Mouse (Mus musculus) heart, adult 2 months (tissue): Measurements from ENCODE around the gene Pomp. TPM values are rescaled to one million over a fixed set of nuclear protein-coding genes. Genes with fewer than 3 reads are reported as not detected.
A peak's percentile ranks its signal among the peaks of the same experiment; 100 is the strongest.

Experiments used
- DNase-seq, 2 experiments: peaks; one replicate each; pipeline ENCODE4 v3.0.0; 2021
- H3K27ac ChIP-seq: fragments of 200-600 bp; 2 replicates; pipeline ENCODE4 v1.8.1; 2022
- H3K27me3 ChIP-seq: fragments of 200-500 bp; 2 replicates; pipeline ENCODE4 v1.6.1; 2012; ENCODE audit warnings: mild to moderate bottlenecking, low read length, inconsistent platforms, mixed read lengths; ENCODE audit not compliant: control insufficient read depth, insufficient read depth
- H3K36me3 ChIP-seq: fragments of 200-500 bp; 2 replicates; pipeline ENCODE4 v1.6.1; 2012; ENCODE audit warnings: low read length, inconsistent platforms; ENCODE audit not compliant: control insufficient read depth, insufficient read depth
- H3K4me1 ChIP-seq: fragments of 200-500 bp; 2 replicates; pipeline ENCODE4 v1.6.1; 2011; ENCODE audit warnings: low read length; ENCODE audit not compliant: control insufficient read depth, insufficient read depth
- H3K4me3 ChIP-seq: fragments of 200-600 bp; 2 replicates; pipeline ENCODE4 v1.8.1; 2022
- H3K79me2 ChIP-seq: fragments of 200-500 bp; replicated peaks from 2 replicates; pipeline ENCODE4 v1.6.1; 2012; ENCODE audit warnings: mild to moderate bottlenecking, inconsistent platforms, low read length, moderate library complexity, mixed read lengths; ENCODE audit not compliant: control insufficient read depth, insufficient read depth
- H3K9ac ChIP-seq: fragments of 200-500 bp; 2 replicates; pipeline ENCODE4 v1.6.1; 2012; ENCODE audit warnings: low read depth, mild to moderate bottlenecking, control low read depth, inconsistent platforms, low read length, mixed read lengths
- CTCF ChIP-seq: fragments of 200-600 bp; IDR thresholded peaks from 2 replicates; pipeline ENCODE4 v1.8.1; 2022; ENCODE audit warnings: antibody characterized with exemption, mild to moderate bottlenecking, moderate library complexity
- EP300 ChIP-seq: fragments of 200-500 bp; IDR thresholded peaks from 2 replicates; pipeline ENCODE4 v1.6.1; 2011; ENCODE audit warnings: low read depth, low read length, control low read depth; ENCODE audit not compliant: insufficient read depth
- POLR2A ChIP-seq: fragments of 200-500 bp; IDR thresholded peaks from 2 replicates; pipeline ENCODE4 v1.6.1; 2011; ENCODE audit warnings: mild to moderate bottlenecking, low read depth, low read length, control low read depth; ENCODE audit not compliant: insufficient read depth
- WGBS: fragments of 180-500 bp; shearing (Covaris S2); methylation state at CpG from one replicate; pipeline ENCODE4 v1.1.7; 2018; 5-methylcytosine and 5-hydroxymethylcytosine counted together
- intact Hi-C: fragments of 180-260 bp; cut with DNase I; formaldehyde crosslinking; loops from one replicate; pipeline ENCODE4 v1.15.1; 2025
- polyA plus RNA-seq: library from polyadenylated mRNA; depleted of rRNA; stranded (reverse); fragments of >200 nt; gene quantifications from 2 replicates; pipeline ENCODE4 v1.2.3, GENCODE M21; 2012
- total RNA-seq, 2 experiments: library from RNA; stranded (reverse); gene quantifications; 2 replicates each; pipeline ENCODE4 v1.2.3; 2021

Pomp gene
- total and polyA plus RNA-seq, 3 experiments = 86.5 to 176 (median 137) TPM

DNA sequence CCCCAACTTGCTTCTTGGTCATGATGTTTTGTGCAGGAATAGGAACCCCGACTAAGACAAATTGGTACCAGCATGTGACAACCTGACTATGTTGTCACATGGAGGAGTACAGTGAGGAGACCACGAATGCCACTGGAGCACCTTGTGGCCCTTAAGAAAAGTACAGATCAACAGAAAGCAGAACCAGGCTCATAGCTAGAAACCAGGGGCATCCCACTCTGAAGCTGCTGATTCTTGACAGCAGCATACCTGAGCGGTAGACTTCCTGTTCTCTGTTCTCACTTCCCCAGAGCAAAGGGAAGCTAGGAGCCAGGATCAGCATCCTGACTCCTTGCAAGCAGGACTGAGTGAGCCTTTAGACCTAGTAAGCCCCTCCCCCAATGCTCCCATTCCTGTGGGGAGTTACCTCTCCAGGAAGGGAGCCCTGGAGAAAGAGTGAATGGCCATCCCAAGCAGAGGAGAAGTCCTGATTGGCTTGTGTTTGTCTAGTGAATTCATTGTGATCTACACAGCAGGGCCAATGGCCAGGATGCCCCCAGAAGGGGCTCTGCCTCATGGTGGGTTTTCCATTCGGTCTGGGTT lies 38.8 kb downstream of the Pomp start:
- H3K4me1 ChIP-seq = no peaks in the 10 kb centered on the region
- H3K4me3 ChIP-seq = no peak overlapping the region
- H3K9ac ChIP-seq = no peak overlapping the region
- no peaks in the 10 kb centered on the region for H3K79me2 ChIP-seq
- H3K27me3 ChIP-seq = no peaks in the 10 kb centered on the region
- WGBS = 60% methylated on average over 4 of the region's 4 CpGs
- DNase-seq = no peak
- intact Hi-C loops = loop anchor here (10.0 kb wide), 1 partner anchor 46 kb away; no protein-coding TSS in a partner anchor
- no peaks in the 10 kb centered on the region for H3K36me3 ChIP-seq
- H3K27ac ChIP-seq = no peak overlapping the region
- TF ChIP-seq POLR2A (no peak), CTCF (no peak), EP300 (no peak)

DNA sequence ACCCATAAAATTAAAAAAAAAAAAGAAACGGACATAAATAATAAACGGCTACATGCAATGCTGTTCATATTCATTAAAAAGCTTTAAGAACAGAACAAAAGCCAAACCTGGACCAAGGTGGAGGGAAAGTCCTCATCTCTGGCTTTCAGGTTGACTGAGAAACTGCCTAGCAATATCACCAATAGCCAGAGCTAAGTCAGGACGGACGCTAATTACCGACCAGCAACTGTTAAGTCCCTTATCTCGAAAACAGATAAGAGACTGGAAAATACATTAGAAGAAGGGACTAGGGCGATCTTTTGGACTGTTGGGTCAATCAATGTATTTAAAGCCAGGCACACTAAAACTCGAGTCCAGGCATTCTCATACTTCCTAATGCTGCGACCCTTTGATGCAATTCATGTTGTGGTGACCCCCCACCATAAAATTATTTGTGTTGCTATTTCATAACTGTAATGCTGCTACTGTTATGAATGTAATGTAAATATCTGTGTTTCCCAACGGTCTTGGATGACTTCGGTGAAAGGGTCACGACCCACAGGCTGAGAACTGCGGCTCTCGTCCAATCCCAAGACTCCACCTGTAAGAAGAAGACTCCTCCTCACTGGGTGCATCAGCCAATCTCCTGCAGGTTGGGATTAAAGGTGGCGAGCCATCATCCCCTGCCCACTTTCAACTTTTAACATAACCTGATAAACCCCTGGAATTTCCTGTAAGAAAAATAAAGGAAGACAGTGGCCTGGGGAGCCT lies 41.9 kb downstream of the Pomp start:
- Histone ChIP-seq H3K27ac (no peak overlapping the region), H3K9ac (no peak overlapping the region), H3K79me2 (no peaks in the 10 kb centered on the region), H3K27me3 (no peaks in the 10 kb centered on the region), H3K4me1 (no peaks in the 10 kb centered on the region), H3K36me3 (no peaks in the 10 kb centered on the region), H3K4me3 (no peak overlapping the region)
- 52% methylated on average over 15 of the region's 15 CpGs for WGBS
- TF ChIP-seq CTCF (no peak), POLR2A (no peak), EP300 (no peak)
- intact Hi-C loops = no loop called here
- DNase-seq = no peak

DNA sequence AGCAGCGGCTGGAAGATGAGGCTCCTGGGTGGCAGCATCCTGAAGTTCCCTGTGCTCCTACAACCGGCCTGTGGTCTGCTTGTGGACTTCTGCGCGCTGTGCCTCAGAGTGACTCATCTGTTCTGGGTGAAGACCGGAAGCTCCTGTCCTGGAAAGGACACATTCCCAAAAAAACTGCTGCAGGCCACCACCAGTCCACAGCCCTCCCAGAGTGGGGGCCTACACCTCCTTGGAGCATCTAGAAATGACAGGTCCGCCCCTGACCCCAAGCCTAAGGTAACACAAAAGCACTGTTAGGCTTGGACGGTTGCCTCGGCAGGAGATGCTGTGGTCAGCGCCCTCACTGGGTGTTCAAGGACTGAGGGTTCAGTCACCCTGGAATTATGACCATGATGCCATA lies 42.9 kb downstream of the Pomp start:
- no peaks in the 10 kb centered on the region for H3K79me2 ChIP-seq
- no peaks in the 10 kb centered on the region for H3K4me1 ChIP-seq
- intact Hi-C loops = no loop called here
- no peaks in the 10 kb centered on the region for H3K27me3 ChIP-seq
- no peak overlapping the region for H3K4me3 ChIP-seq
- H3K27ac ChIP-seq = no peak overlapping the region
- no peak for DNase-seq
- H3K9ac ChIP-seq = no peak overlapping the region
- H3K36me3 ChIP-seq = no peaks in the 10 kb centered on the region
- WGBS = 69% methylated on average over 9 of the region's 9 CpGs
- TF ChIP-seq POLR2A = no peak
- TF ChIP-seq EP300 = no peak
- no peak for TF ChIP-seq CTCF

DNA sequence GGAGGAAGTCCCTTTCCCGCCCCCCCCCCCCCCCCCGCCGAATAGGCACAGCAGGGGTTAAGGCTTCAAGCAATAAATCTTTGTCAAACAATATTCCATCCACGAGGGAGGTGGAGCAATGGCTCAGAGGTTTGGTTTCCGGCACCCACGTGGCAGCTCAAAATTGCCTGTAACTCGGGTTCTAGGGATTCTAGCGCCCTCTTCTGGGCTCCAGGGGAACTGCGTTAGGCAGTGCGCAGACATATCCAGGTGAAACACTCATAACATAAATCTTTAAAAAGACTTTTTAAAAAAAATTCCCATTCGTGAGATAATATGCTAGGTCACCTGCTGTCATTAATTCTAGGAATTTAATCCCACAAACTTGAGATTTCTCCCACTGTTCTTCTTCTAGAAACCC lies 46.9 kb downstream of the Pomp start:
- no peaks in the 10 kb centered on the region for H3K4me1 ChIP-seq
- intact Hi-C loops = loop anchor here (5.0 kb wide), 1 partner anchor 40 kb away; no protein-coding TSS in a partner anchor
- H3K27me3 ChIP-seq = no peaks in the 10 kb centered on the region; the same call in 1 of the 2 replicates
- no peak overlapping the region for H3K9ac ChIP-seq
- H3K36me3 ChIP-seq = no peaks in the 10 kb centered on the region
- no peaks in the 10 kb centered on the region for H3K79me2 ChIP-seq
- no peak for DNase-seq
- no peak for TF ChIP-seq POLR2A
- no peak for TF ChIP-seq EP300
- TF ChIP-seq CTCF = peak; percentile 53
- no peak overlapping the region for H3K27ac ChIP-seq
- WGBS = 63% methylated on average over 11 of the region's 11 CpGs
- H3K4me3 ChIP-seq = no peak overlapping the region

DNA sequence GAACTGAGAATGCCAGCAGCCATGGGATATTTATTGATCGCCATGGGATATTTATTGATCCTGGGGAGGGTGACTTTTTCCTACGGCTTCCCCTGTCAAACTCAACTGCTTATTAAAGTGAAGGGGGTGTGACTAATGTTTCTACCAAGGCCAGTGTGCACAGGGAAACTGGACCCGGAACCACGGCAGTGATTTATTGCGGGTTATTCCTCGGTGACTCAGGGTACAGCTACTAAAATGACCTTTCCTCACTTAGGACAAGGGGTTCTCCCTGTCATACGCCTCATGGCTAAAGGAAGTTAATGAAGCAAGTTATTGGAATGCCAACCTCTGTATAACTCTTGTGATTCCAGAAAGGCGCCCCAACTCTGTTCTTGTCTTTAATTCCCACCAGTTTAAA lies 47.6 kb downstream of the Pomp start:
- Histone ChIP-seq H3K4me1 (no peaks in the 10 kb centered on the region), H3K79me2 (no peaks in the 10 kb centered on the region), H3K9ac (no peak overlapping the region), H3K27ac (no peak overlapping the region), H3K36me3 (no peaks in the 10 kb centered on the region), H3K27me3 (no peaks in the 10 kb centered on the region; the same call in 1 of the 2 replicates), H3K4me3 (no peak overlapping the region)
- WGBS = 91% methylated on average over 8 of the region's 8 CpGs
- no peak for DNase-seq
- intact Hi-C loops = loop anchor here (5.0 kb wide), 1 partner anchor 41 kb away; no protein-coding TSS in a partner anchor
- TF ChIP-seq EP300 (no peak), CTCF (no peak), POLR2A (no peak)

DNA sequence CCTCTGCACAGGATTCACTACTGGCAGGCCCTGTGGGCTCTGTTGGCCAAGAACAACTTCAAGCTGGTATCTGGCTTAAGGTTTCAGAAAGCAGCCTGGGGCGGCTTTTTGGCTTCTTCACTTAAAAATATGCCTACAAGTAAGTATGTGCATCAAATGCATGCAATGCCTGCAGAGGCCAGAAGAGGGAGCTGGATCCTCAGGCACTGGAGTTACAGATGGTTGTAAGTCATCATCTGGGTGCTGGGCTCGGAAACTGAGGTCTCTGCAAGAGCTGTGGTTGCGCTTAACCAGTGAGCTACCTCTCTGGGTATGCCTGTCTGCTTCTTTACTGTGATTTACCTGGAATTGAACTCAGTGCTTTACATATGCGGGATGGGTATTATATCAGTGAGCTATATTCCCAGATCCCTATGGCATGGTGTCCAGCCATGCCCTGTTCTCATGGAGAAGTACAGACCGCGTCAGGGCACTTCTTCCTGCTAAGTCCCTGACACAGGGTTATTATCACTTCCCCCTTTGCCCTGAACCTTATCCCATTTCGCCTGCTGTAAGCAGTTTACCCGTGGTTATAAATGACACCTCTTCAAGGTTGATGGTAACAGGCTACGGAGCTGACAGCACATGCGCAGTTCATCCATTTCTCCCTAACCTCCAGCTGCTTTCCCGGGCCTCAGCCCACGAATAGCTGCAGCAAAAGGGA lies 50.7 kb downstream of the Pomp start:
- H3K36me3 ChIP-seq = no peaks in the 10 kb centered on the region
- no peak overlapping the region for H3K9ac ChIP-seq
- no peak for TF ChIP-seq EP300
- TF ChIP-seq CTCF = peak; percentile 47
- H3K27ac ChIP-seq = no peak overlapping the region; the same call in 1 of the 2 replicates
- intact Hi-C loops = no loop called here
- no peaks in the 10 kb centered on the region for H3K79me2 ChIP-seq
- H3K4me3 ChIP-seq = no peak overlapping the region
- no peaks in the 10 kb centered on the region for H3K4me1 ChIP-seq
- no peaks in the 10 kb centered on the region; the same call in 1 of the 2 replicates for H3K27me3 ChIP-seq
- WGBS = 76% methylated on average over 12 of the region's 12 CpGs
- no peak for DNase-seq
